Mouse (Mus musculus) lung, postnatal 0 days (tissue): ENCODE results near the gene Fbl.

ENCODE experiments used
- CTCF ChIP-seq: IDR thresholded peaks from 2 replicates; pipeline ENCODE4 v1.5.1; 2016; ENCODE audit warnings: antibody characterized with exemption, mild to moderate bottlenecking
- EP300 ChIP-seq: IDR thresholded peaks from 2 replicates; pipeline ENCODE4 v1.6.1; 2016; ENCODE audit warnings: antibody characterized with exemption, mild to moderate bottlenecking, control low read depth

- TF ChIP-seq CTCF (no peak), EP300 (no peak)
Observed at GRCm38 (mm10) chr7:28149841-28150240, 19.7 kb upstream of the Fbl start.
